Mouse (Mus musculus) midbrain, embryonic 10.5 days (tissue): ENCODE data around the gene Ifnar1. TPM values are rescaled to one million over a fixed set of nuclear protein-coding genes. Genes with fewer than 3 reads are reported as not detected.

ENCODE experiments used
- DNase-seq: peaks from one replicate; pipeline ENCODE4 v3.0.0-alpha.2; 2017; ENCODE audit warnings: low spot score
- H3K27ac ChIP-seq: fragments of 300-500 bp; sonication (generic); replicated peaks from 2 replicates; pipeline ENCODE4 v1.5.1; 2016; ENCODE audit warnings: mild to moderate bottlenecking
- H3K27me3 ChIP-seq: fragments of 300-500 bp; sonication (generic); 2 replicates; pipeline ENCODE4 v1.6.1; 2016; ENCODE audit warnings: low read depth, mild to moderate bottlenecking; ENCODE audit not compliant: poor library complexity, severe bottlenecking
- H3K36me3 ChIP-seq: fragments of 300-500 bp; sonication (generic); 2 replicates; pipeline ENCODE4 v1.6.1; 2016; ENCODE audit warnings: mild to moderate bottlenecking, moderate library complexity
- H3K4me1 ChIP-seq: fragments of 300-500 bp; sonication (generic); 2 replicates; pipeline ENCODE4 v1.6.1; 2016
- H3K4me3 ChIP-seq: fragments of 300-500 bp; sonication (generic); 2 replicates; pipeline ENCODE4 v1.5.1; 2016; ENCODE audit warnings: mild to moderate bottlenecking, moderate library complexity
- H3K9me3 ChIP-seq: fragments of 300-500 bp; sonication (generic); replicated peaks from 2 replicates; pipeline ENCODE4 v1.6.1; 2016; ENCODE audit warnings: mild to moderate bottlenecking
- WGBS: fragments of 180-500 bp; shearing (Covaris S2); methylation state at CpG from one replicate; pipeline ENCODE4 v1.1.7; 2016; 5-methylcytosine and 5-hydroxymethylcytosine counted together
- polyA plus RNA-seq: library from polyadenylated mRNA; unstranded; fragments of >200 nt; fragmentation: Nextera tagmentation; extraction: Ambion mirVana; gene quantifications from 2 replicates; pipeline ENCODE4 v1.2.1, GENCODE M21; 2016

The Ifnar1 gene
- polyA plus RNA-seq, 1 experiment from 2014 or later = 52.0 TPM

- Histone ChIP-seq H3K27me3 (no peaks in the 10 kb centered on the region), H3K36me3 (peaks cover 9% of the 10 kb centered on the region), H3K4me1 (peaks cover 33% of the 10 kb centered on the region), H3K9me3 (no peaks in the 10 kb centered on the region), H3K27ac (peak overlapping the region; percentile 81), H3K4me3 (peak overlapping the region; percentile 78)
- no peak for DNase-seq
- 84% methylated on average over 4 of the region's 4 CpGs for WGBS
Measured at GRCm38 (mm10) chr16:91463836-91464400, 21.1 kb upstream of the Ifnar1 start.

DNA sequence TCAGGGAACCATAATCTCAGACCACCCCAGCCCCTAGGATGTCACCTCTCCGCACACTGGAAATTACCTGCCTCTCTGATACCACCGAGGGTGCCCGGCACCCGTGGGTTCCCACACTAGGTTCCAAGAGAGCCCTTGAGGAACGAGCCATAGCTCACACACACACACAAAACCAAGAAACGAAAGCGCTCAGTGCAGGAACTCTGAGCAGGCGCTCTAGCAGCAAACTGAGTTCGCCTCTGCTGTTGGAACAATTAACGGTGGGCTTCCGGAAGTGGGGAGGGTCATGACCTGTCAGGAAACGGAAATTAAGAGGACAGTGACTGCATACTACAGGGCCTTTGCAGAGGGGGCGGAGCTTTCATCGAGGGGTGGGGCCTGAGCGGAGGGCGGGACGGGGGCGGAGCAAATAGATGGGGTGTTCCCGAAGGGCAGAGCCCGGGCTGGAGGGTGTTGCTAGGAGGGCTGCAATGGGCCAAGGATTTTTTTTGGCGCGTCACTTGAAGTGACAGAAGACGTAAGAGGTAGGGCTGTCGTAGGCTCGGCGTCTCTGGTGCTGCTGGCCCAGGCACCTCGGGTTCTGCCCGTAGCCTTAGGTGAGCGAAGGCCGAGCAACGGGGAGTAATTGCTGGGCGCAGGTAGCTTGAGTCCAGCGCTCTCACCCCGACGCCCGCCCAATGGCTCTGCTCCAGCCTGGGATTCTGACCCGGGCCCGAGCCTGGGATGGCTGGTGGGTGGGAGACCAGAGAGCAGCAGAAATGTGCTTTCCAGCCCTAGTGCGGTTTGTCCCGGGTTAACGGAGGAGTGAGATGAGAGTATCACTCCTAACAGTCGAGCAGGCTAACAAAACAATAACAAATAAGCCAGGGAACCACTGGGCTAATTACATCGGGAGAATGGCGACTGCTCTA lies 20.2 kb upstream of the Ifnar1 start:
- peaks cover 9% of the 10 kb centered on the region for H3K36me3 ChIP-seq
- DNase-seq = peak; percentile 96
- H3K4me3 ChIP-seq = peak overlapping the region; percentile 78
- no peaks in the 10 kb centered on the region for H3K9me3 ChIP-seq
- no peaks in the 10 kb centered on the region for H3K27me3 ChIP-seq
- H3K4me1 ChIP-seq = peaks cover 33% of the 10 kb centered on the region
- 2% methylated on average over 44 of the region's 44 CpGs for WGBS
- H3K27ac ChIP-seq = peak overlapping the region; percentile 81

- whole genome bisulfite sequencing = 59% methylated on average over 13 of the region's 13 CpGs
- Histone ChIP-seq H3K9me3 (no peaks in the 10 kb centered on the region), H3K4me3 (peak overlapping the region; percentile 78), H3K4me1 (peaks cover 33% of the 10 kb centered on the region), H3K36me3 (peaks cover 9% of the 10 kb centered on the region), H3K27ac (peak overlapping the region; percentile 81), H3K27me3 (no peaks in the 10 kb centered on the region)
- DNase-seq = no peak
Measured at GRCm38 (mm10) chr16:91465505-91466240, 19.4 kb upstream of the Ifnar1 start.

DNA sequence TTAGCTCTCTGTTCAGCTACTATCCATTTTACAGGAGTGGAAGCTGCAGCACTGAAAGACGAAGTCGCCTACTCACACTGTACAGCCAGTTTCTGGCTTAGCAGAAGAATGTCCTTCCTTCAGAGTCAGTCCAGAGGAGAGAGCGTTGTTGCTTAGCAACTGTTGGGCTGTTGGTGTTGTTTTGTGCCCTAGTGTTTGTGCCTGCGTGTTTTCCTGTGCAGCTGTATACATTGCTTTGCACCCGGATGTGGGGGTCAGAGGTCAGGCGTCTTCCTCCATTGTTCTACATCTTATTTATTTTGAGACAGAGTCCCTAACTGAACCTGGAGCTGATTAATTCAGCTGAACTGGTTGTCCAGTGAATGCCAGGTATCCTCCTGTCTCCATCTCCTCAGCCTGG lies 18.5 kb upstream of the Ifnar1 start:
- Histone ChIP-seq H3K27me3 (no peaks in the 10 kb centered on the region), H3K4me3 (no peak overlapping the region), H3K9me3 (no peaks in the 10 kb centered on the region), H3K36me3 (peaks cover 9% of the 10 kb centered on the region), H3K27ac (no peak overlapping the region), H3K4me1 (peaks cover 33% of the 10 kb centered on the region)
- 59% methylated on average over 6 of the region's 6 CpGs for WGBS
- peak; percentile 43 for DNase-seq

- WGBS = 81% methylated on average over 3 of the region's 3 CpGs
Measured at GRCm38 (mm10) chr16:91470470-91470869, 14.6 kb upstream of the Ifnar1 start.

GRCm38 (mm10) chr16:91471481-91471880 lies 13.6 kb upstream of the Ifnar1 start:
- H3K27ac ChIP-seq = no peak overlapping the region
- no peaks in the 10 kb centered on the region for H3K27me3 ChIP-seq
- WGBS = 87% methylated on average over 6 of the region's 6 CpGs
- peaks cover 9% of the 10 kb centered on the region for H3K36me3 ChIP-seq
- H3K4me1 ChIP-seq = peaks cover 4% of the 10 kb centered on the region
- no peak for DNase-seq
- H3K4me3 ChIP-seq = no peak overlapping the region
- no peaks in the 10 kb centered on the region for H3K9me3 ChIP-seq

More at GRCm38 (mm10) chr16:91470470-91470869, 14.6 kb upstream of the Ifnar1 start:
- Histone ChIP-seq H3K4me1 (peaks cover 14% of the 10 kb centered on the region), H3K9me3 (no peaks in the 10 kb centered on the region), H3K27me3 (no peaks in the 10 kb centered on the region), H3K36me3 (peaks cover 9% of the 10 kb centered on the region), H3K27ac (no peak overlapping the region), H3K4me3 (no peak overlapping the region)
- DNase-seq = no peak

- DNase-seq = no peak
- 65% methylated on average over 7 of the region's 7 CpGs for WGBS
Measured at GRCm38 (mm10) chr16:91475753-91476152, 9.3 kb upstream of the Ifnar1 start.

GRCm38 (mm10) chr16:91478067-91478466 lies 7.0 kb upstream of the Ifnar1 start:
- H3K4me1 ChIP-seq = no peaks in the 10 kb centered on the region; the same call in 1 of the 2 replicates
- no peaks in the 10 kb centered on the region for H3K36me3 ChIP-seq
- no peaks in the 10 kb centered on the region for H3K9me3 ChIP-seq
- H3K4me3 ChIP-seq = no peak overlapping the region
- DNase-seq = no peak
- no peaks in the 10 kb centered on the region for H3K27me3 ChIP-seq
- no peak overlapping the region for H3K27ac ChIP-seq
- WGBS = 87% methylated on average over 1 of the region's 1 CpGs

More at GRCm38 (mm10) chr16:91475753-91476152, 9.3 kb upstream of the Ifnar1 start:
- no peaks in the 10 kb centered on the region for H3K27me3 ChIP-seq
- H3K4me3 ChIP-seq = no peak overlapping the region
- no peaks in the 10 kb centered on the region for H3K9me3 ChIP-seq
- no peaks in the 10 kb centered on the region; the same call in 1 of the 2 replicates for H3K4me1 ChIP-seq
- no peak overlapping the region for H3K27ac ChIP-seq
- no peaks in the 10 kb centered on the region for H3K36me3 ChIP-seq

- Histone ChIP-seq H3K4me3 (no peak overlapping the region), H3K27ac (no peak overlapping the region), H3K27me3 (no peaks in the 10 kb centered on the region), H3K9me3 (no peaks in the 10 kb centered on the region), H3K36me3 (no peaks in the 10 kb centered on the region), H3K4me1 (peaks cover 9% of the 10 kb centered on the region)
- no peak for DNase-seq
Measured at GRCm38 (mm10) chr16:91480517-91480916, 4.5 kb upstream of the Ifnar1 start.

DNA sequence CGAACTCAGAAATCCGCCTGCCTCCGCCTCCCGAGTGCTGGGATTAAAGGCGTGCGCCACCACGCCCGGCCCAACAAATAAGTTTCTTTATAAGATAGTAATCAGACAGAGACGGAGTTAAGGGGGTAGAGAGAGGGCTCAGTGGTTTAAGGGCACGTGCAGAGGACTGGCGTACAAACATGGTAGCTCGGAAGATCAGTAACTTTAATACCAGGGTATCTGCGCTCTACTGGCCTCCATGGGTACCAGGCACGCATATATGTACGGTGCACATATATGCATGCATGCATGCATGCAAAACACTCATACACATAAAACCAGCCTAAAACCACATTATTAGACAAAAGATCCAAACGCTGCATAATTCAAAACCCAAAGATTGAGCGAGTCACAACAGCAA lies 651 bp upstream of the Ifnar1 start:
- Histone ChIP-seq H3K4me1 (peaks cover 19% of the 10 kb centered on the region), H3K4me3 (peak overlapping the region; percentile 91), H3K27ac (peak overlapping the region; percentile 93), H3K9me3 (no peaks in the 10 kb centered on the region), H3K36me3 (peaks cover 19% of the 10 kb centered on the region), H3K27me3 (no peaks in the 10 kb centered on the region)
- DNase-seq = peak; percentile 19
- 50% methylated on average over 17 of the region's 17 CpGs for WGBS

DNA sequence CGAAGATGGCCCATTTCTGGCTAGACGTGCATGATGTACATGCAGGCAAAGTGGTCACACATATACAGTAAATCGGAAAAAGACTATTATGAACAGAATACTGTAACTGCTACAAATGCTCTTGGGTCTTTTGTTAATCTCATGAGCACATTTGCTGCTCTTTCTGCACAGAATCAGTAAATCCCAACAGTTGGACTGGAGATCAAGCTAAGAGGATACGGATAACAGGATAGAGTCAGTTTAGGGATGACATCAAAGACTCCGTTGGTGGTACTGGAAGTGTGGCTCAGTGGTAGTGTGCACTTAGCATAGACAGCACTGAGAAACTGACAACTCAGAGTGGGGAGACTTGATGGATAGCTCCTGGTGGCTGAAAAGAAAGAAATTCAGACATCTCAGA lies 803 bp downstream of the Ifnar1 start:
- Histone ChIP-seq H3K9me3 (no peaks in the 10 kb centered on the region), H3K4me3 (peak overlapping the region; percentile 91), H3K27me3 (no peaks in the 10 kb centered on the region), H3K4me1 (peaks cover 19% of the 10 kb centered on the region), H3K27ac (peak overlapping the region; percentile 93), H3K36me3 (peaks cover 33% of the 10 kb centered on the region)
- 37% methylated on average over 5 of the region's 5 CpGs for WGBS
- no peak for DNase-seq

DNA sequence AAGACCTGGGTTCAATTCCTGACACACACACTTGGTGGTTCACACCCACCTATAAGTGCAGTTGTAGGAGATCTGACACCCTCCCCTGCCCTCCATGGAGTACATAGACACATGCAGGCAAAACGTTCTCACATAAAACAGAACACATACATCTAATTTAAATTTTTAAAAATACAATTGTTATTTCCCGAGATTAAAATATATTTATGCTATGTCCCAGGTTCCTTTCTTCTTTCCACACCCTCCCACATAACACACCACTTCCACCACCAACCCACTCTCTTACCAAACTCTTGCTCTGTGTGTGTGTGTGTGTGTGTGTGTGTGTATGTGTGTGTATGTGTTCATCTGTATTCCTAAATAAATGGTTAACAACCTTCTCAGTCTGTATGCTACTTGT lies 3.0 kb downstream of the Ifnar1 start:
- 90% methylated on average over 2 of the region's 2 CpGs for WGBS
- Histone ChIP-seq H3K4me1 (peaks cover 19% of the 10 kb centered on the region), H3K9me3 (no peaks in the 10 kb centered on the region), H3K27me3 (no peaks in the 10 kb centered on the region), H3K27ac (no peak overlapping the region), H3K4me3 (no peak overlapping the region), H3K36me3 (peaks cover 53% of the 10 kb centered on the region)
- DNase-seq = no peak
